Mouse (Mus musculus) heart, postnatal 14 days (tissue): ENCODE measurements at regions not wholly inside any gene's neighbourhood (a gene's known extent, or its start where the extent isn't known, plus 50 kb on each side); places are given as distances from the start of the nearest gene placed in this dataset.
A peak's percentile ranks its signal among the peaks of the same experiment; 100 is the strongest.
"Not testable (repeated sequence)": the region's sequence is repeated elsewhere in the genome, so short reads cannot be mapped to it uniquely, and the experiment has no call there.

Source experiments
- DNase-seq, 2 experiments: peaks; one replicate each; pipeline ENCODE4 v3.0.0; 2021 to 2022
- intact Hi-C: fragments of 180-260 bp; cut with DNase I; formaldehyde crosslinking; loops from one replicate; pipeline ENCODE4 v1.15.1; 2025

DNA sequence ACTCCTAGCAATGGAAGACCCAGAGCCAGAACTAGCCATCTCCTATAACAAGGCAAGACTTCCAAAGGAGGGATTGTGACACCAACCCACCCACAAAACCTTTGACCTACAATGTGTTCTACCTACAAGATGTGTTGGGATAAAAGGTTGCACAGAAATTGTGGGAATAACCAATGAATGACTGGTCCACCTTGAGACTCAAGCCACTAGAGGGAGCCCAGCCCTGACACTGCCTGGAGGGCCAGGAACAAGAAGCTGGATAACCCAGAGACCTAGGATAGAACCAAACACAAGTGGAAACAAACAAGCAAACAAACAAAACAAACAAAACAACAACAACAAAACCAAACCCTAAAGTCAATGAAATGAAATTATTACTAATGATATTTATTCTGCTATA lies 288.8 kb downstream of the Dchs2 start:
- peak; percentile 36 to 60 for DNase-seq
- intact Hi-C loops: loop anchor here (5.0 to 10.0 kb wide), 2 partner anchors 286 to 348 kb away; partner anchors contain the start of gene Sfrp2

DNA sequence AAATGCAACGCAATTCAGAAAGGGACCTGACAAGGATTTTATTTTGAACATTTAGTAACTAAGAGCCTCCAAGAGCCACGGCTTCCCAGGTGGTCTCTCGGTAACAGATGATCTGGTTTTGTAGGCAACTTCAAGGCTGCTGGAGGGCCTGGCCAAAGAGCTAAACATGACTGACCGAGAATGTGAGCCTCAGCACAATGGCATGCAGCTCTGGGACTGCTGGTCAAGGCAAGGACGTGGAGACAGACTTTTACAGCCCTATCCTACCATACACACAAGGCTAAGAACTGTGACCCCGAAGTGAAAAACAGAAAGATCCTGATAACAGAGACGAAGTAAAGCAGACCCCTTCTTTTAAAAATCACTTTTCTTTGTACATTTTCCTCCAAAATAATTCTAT lies 296.5 kb downstream of the Dchs2 start:
- peak in 1 of 2 experiments; percentile 5 for DNase-seq
- intact Hi-C loops: no loop called here

GRCm38 (mm10) chr3:83429376-83429775 lies 301.6 kb downstream of the Dchs2 start:
- DNase-seq: no peak
- intact Hi-C loops: no loop called here

DNA sequence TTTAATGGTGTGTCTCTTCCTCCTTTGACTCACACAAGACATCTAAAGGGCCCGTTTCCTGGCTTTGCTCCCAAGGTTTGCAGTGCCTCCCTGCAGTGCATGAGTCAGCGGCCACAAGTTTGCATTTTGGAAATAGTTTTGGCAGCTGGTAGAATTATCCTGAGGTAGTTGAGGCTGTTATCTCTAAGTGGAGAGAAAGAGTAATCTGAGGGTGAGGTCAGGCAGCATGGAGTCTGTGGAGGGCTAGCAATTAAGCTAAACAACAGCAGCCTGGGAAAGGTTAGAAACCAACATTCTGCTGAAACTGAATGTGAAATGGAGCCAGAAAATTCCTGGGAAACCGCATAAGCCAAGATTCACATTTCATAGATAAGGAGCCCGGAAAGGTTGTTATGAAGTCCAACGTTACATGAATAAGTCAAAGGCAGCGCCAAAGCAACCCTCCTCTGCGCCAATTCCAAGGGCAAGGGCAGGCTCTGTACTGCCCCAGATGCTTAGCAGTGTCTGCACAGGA lies 318.5 kb downstream of the Dchs2 start:
- intact Hi-C loops: loop anchor here (10.0 kb wide), 1 partner anchor 71 kb away; no protein-coding TSS in a partner anchor
- DNase-seq: peak; percentile 57 to 65

GRCm38 (mm10) chr3:83450662-83451061 lies 315.5 kb upstream of the Sfrp2 start:
- intact Hi-C loops: no loop called here
- peak; percentile 13 to 25 for DNase-seq

DNA sequence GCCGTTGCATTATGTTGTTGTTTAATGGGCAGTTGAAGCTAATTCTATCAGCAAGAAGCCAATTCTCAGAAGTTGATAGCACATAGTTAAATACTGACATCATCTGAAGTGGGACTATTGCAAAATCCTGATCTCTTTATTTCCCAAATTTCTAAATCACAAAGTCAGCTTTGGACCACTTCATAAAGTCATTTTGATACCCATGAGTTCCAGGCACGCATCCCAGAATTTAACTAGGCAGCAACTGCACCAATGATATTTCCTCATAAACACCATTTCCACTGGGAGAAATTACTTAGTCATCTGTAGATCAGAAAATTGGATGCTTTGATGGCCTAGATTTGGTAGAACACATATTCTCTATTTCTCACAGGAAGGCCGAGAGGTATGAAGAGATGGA lies 314.8 kb upstream of the Sfrp2 start:
- DNase-seq: peak in 1 of 2 experiments; percentile 23
- intact Hi-C loops: no loop called here

DNA sequence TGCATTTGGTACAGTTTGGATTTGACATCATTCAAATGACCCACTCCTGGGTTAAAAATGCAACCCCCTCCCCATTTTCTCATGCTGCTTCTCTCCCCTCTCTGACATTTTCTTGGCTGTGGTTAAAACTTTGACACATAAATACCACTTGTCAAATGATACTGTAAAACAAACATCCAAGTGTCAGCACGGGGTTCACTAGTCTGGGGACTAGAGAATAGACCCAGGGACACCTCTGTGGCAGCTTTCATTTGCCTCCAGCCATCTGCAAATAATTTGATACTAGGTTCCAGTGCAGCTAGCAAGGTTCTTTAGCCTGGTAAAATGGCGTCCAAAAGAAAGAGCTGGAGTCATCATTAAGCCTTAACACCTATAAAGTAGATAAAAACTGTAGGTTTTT lies 312.7 kb upstream of the Sfrp2 start:
- DNase-seq: no peak
- intact Hi-C loops: no loop called here

DNA sequence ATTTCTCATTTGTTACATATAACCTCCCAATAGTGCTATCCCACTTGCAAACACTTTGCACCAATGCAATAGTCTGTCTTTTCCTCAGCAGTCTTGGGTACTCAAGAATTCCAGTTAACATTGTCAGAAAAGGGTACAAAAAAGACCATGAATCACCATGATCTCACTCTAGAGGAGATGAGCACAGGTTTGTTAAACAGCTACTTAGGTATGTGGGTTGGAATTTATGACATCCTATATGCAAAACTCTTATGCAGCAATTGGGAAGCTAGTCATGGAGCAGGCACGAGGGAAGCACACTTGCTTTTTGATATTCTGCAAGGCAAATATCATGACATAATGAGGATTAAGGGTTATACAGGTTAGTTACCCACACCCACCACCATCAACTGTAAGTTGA lies 307.7 kb upstream of the Sfrp2 start:
- intact Hi-C loops: no loop called here
- no peak for DNase-seq

DNA sequence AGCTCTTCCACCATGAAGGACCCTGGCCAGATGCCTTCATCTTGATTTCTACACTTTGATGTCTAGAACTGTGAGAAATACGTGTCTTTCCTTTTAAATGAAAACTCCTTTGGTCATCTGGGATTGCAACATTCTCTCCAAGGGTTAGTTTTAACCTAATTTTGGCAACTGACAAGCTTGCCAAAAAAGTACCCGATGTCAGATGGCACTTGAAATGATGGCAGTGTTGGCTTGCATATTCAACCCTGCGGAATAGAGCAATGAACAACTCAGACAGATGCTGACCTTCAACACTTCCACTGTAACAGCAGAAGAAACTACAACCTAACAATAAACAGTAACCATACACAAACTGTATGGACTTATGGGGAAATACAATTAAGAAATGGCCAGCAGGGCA lies 286.9 kb upstream of the Sfrp2 start:
- intact Hi-C loops: no loop called here
- peak in 1 of 2 experiments; percentile 10 for DNase-seq

- intact Hi-C loops: loop anchor here (10.0 kb wide), 1 partner anchor 175 kb away; no protein-coding TSS in a partner anchor
- DNase-seq: no peak
Observed at GRCm38 (mm10) chr3:83480176-83480575, 285.9 kb upstream of the Sfrp2 start.

GRCm38 (mm10) chr3:83486192-83486716 lies 279.9 kb upstream of the Sfrp2 start:
- DNase-seq: no peak
- intact Hi-C loops: loop anchor here (10.0 kb wide), 1 partner anchor 181 kb away; no protein-coding TSS in a partner anchor

- intact Hi-C loops: loop anchor here (5.0 kb wide), 1 partner anchor 272 kb away; the partner anchor contains the start of gene Sfrp2
- DNase-seq: peak in 1 of 2 experiments; percentile 19
Observed at GRCm38 (mm10) chr3:83495584-83495983, 270.5 kb upstream of the Sfrp2 start.

DNA sequence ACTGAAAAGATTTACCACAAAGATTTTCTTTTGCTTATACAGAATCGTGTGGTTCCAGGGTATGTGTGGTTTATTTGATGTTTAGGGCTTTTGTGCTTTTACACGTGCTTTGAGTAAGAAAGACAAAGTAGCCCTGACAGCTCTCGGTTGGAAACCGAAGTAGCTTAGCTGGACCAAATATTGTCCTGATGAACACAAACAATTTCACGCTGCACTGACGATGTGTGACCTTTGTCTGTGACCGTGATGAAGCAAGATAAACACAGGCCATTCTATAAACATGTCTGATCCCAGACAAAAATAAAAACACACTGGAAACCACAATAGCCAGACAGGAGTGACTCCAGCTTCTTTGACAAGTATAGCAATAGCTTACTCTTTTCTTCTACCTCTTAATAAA lies 262.2 kb upstream of the Sfrp2 start:
- intact Hi-C loops: no loop called here
- DNase-seq: no peak

DNA sequence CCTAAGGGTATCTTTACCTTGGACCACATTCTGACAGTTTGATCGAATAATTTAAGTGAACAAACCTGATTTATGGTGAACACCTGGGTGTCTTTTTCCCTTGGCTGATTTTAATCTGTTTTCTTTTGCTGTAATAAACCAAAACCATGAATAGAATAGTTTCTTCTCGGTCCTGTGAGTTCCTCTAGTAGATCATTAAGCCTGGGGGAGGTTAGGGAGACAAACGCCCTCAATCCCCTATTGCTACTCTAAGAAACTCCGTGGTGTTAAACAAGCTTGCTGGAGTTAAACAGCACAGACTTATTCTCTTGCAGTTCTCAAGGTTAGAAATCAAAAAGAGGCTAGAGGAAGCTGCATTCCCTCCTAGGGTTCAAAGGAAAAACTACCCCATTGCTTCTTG lies 249.5 kb upstream of the Sfrp2 start:
- intact Hi-C loops: no loop called here
- no peak for DNase-seq

- intact Hi-C loops: no loop called here
- DNase-seq: peak; percentile 7 to 44
Observed at GRCm38 (mm10) chr3:83517914-83518635, 248.0 kb upstream of the Sfrp2 start.

DNA sequence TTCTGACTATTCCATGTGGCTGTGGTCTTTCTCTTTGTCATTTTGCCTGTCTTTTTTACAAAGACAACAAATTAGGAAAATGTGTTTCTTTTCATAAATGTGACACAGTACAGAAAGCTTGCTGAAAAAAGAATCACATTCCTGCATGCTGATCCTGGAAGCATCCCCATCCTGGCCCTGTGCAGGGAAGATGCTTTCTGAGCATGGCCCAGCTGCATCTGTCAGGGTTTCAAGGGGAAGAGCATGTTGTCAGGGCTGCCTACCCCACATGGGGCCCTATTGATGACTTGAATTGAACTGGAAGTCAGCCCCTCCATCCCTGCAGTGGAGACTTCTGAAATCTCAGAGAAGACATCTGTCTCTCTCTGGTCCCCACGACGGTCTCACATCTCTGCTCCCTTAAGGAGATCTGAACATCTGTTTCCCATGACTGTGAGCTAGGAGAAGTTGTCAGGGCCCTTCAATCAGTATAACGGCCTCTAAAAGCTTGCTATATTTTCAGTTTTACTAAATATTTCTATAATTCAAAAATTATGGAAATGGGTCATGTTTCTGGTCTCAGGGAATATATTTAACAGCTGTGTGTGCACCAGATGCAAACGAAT lies 235.8 kb upstream of the Sfrp2 start:
- DNase-seq: no peak
- intact Hi-C loops: no loop called here

- DNase-seq, intact Hi-C loops: not testable (repeated sequence)
Observed at GRCm38 (mm10) chr3:83536624-83537023, 229.5 kb upstream of the Sfrp2 start.

DNA sequence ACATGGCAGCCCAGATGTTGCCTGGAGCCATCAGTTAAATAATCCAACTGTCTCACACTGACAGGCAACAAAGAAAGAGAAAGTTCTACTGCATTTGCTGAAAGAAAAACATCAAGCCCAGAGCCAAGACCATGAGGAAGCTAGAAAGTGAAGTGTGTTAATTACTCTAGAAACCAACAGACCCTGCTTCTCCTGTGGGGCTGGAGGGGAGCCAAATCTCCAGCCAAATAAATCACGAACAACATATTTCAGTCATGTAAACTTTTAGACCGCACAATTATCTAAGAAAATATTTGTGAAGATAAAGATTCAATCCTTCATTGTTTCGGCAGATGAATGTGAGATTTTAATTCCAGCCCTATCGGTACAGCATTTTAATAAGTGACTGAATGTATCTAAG lies 228.9 kb upstream of the Sfrp2 start:
- DNase-seq: no peak
- intact Hi-C loops: no loop called here

DNA sequence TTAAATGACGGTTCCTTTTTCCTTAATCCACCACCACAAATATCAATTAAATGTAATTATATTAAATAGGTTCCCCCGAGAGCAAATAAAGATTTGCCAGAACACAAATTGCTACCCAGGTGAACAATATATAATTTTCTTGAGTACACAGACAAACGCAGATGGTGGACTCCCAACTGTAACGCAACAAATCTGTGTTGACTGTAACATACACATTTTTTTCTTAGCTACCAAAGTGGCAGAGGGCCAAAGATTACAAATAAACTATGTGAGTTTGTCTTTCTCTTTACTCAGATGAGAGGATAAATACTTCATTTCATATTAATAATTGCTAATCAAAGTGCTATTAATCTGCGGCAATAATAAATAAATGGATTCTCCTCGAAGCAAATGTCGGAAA lies 228.4 kb upstream of the Sfrp2 start:
- intact Hi-C loops: no loop called here
- DNase-seq: no peak

DNA sequence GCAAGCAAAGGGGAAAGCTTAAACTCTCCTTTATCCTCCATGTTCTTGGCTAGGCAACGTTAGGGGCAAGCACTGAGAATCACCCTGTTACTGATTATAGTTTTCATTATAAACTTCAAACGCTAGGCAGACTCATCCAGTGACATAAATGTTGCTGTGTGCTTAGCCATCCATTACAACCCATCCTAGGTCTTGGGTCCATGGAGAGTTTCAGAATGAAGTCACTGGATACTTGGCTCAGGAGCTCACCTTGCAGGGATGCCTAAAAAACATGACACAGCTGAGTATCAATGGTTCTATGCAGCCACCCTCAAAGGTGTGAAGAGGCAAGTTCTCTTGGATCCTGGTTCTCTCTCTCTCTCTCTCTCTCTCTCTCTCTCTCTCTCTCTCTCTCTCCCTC lies 227.2 kb upstream of the Sfrp2 start:
- intact Hi-C loops: no loop called here

More for the DNA sequence above, 227.2 kb upstream of the Sfrp2 start:
- DNase-seq: no peak
